Mouse (Mus musculus) limb, embryonic 12.5 days (tissue): Measurements from ENCODE around the gene Cfap100. TPM values are rescaled to one million over a fixed set of nuclear protein-coding genes. Genes with fewer than 3 reads are reported as not detected.

ENCODE experiments used
- ATAC-seq: fragments of 200-750 bp; cut with Nextera tagmentation; 2 replicates; pipeline ENCODE4 v1.8.0; 2017; ENCODE audit warnings: low read depth, moderate TSS enrichment; ENCODE audit not compliant: insufficient number of reproducible peaks, insufficient read depth, low FRiP score, low TSS enrichment
- H3K27ac ChIP-seq: fragments of 300-500 bp; sonication (generic); 2 replicates; pipeline ENCODE4 v1.5.1; 2016; ENCODE audit warnings: mild to moderate bottlenecking, moderate library complexity
- H3K27me3 ChIP-seq: fragments of 300-500 bp; sonication (generic); 2 replicates; pipeline ENCODE4 v1.6.1; 2016; ENCODE audit warnings: mild to moderate bottlenecking, moderate library complexity
- H3K36me3 ChIP-seq: fragments of 300-500 bp; sonication (generic); 2 replicates; pipeline ENCODE4 v1.6.1; 2016; ENCODE audit warnings: mild to moderate bottlenecking, moderate library complexity
- H3K4me1 ChIP-seq: fragments of 300-500 bp; sonication (generic); replicated peaks from 2 replicates; pipeline ENCODE4 v1.6.1; 2016
- H3K4me2 ChIP-seq: fragments of 300-500 bp; sonication (generic); 2 replicates; pipeline ENCODE4 v1.6.1; 2016; ENCODE audit warnings: mild to moderate bottlenecking, moderate library complexity
- H3K4me3 ChIP-seq: fragments of 300-500 bp; sonication (generic); replicated peaks from 2 replicates; pipeline ENCODE4 v1.5.1; 2016; ENCODE audit warnings: mild to moderate bottlenecking
- H3K9ac ChIP-seq: fragments of 300-500 bp; sonication (generic); replicated peaks from 2 replicates; pipeline ENCODE4 v1.6.1; 2016; ENCODE audit warnings: mild to moderate bottlenecking, moderate library complexity
- H3K9me3 ChIP-seq: fragments of 300-500 bp; sonication (generic); 2 replicates; pipeline ENCODE4 v1.6.1; 2016; ENCODE audit warnings: mild to moderate bottlenecking, moderate library complexity
- WGBS: fragments of 180-500 bp; shearing (Covaris S2); methylation state at CpG from one replicate; pipeline ENCODE4 v1.1.7; 2016; 5-methylcytosine and 5-hydroxymethylcytosine counted together
- polyA plus RNA-seq: library from polyadenylated mRNA; unstranded; fragments of >200 nt; fragmentation: Nextera tagmentation; extraction: Ambion mirVana; gene quantifications from 2 replicates; pipeline ENCODE4 v1.2.1, GENCODE M21; 2016

The Cfap100 gene
- 0.18 and 0.50 TPM in 2 replicates for polyA plus RNA-seq

DNA sequence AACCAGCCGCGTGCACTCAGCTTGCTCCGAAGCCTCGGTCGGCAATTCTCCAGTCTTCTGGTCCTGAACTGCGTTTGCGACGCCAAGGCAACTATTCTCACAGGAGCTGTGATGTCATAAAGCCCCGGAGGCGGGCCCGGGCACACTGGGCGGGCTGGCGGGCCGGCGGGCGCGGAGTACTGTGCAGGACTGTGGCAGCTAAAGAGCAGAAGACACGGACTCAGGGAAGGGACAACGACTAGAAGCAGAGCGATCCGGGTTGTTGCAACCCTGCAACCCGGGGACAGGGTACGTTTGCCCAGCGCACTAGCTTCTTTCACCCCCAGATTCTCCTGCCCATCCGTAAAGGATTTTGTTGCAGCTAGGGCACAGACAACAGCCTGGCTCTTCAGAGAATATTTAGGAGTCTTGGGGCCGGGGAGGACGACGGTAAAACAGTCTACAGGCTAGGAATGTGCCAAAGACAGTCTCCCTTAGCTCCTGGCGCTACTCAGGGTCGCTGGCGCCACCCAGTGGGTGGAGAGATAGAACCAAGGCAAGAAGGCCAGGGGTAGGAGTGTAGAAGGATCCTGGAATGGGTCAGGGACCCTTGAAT is at the start of gene Cfap100:
Gene Cfap100, minus strand, starts transcription at position 418 of the 595 bp plus-strand sequence.
- Histone ChIP-seq H3K9ac (peak within 1 kb of the TSS; percentile 58), H3K36me3 (no peaks in the 10 kb centered on the region)
- under 1% methylated on average over 31 of the region's 31 CpGs for WGBS

DNA sequence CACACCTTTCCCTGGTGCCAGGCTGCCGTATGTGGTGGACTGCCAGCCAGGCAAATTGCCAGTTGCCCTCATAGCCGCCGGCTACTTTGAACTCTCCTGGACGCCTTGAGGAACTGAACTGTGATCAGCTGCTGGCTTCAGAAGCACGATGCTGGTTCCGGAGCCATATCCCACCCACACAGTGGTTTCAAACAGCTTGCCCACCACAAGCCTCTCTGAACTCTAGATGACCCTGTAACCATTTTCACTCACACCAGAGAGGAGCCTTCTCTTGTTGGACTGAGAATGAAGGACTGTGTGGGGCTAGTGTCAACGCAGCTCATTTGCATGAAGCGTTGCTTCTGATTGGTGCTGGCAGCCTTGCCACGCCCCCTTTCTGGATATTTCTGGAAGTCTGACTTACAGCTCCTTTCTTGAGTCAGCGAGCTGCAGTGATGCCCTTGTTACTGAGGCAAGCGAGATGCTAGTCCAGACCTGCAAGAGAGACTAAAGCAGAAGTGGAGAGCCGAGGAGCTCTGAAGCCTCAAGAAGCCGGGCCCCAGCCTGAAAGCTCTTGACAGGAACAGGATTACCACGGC is 48.4 kb upstream of the Cfap100 start:
- ATAC-seq, result no peak
- WGBS, result 63% methylated on average over 14 of the region's 14 CpGs
- Histone ChIP-seq H3K4me3 (no peak overlapping the region), H3K27ac (no peak overlapping the region), H3K36me3 (no peaks in the 10 kb centered on the region), H3K4me2 (no peak overlapping the region), H3K4me1 (peaks cover 12% of the 10 kb centered on the region), H3K9ac (no peak overlapping the region), H3K27me3 (no peaks in the 10 kb centered on the region), H3K9me3 (no peaks in the 10 kb centered on the region)

More for the DNA sequence above, at the start of gene Cfap100:
- Histone ChIP-seq H3K27me3 (peaks cover 19% of the 10 kb centered on the region), H3K4me3 (peak within 1 kb of the TSS; percentile 43), H3K9me3 (no peaks in the 10 kb centered on the region), H3K4me1 (peaks cover 12% of the 10 kb centered on the region), H3K27ac (no peak within 1 kb of the TSS), H3K4me2 (peak within 1 kb of the TSS; percentile 91)
- ATAC-seq, result peak; percentile 73; the same call in 1 of the 2 replicates

DNA sequence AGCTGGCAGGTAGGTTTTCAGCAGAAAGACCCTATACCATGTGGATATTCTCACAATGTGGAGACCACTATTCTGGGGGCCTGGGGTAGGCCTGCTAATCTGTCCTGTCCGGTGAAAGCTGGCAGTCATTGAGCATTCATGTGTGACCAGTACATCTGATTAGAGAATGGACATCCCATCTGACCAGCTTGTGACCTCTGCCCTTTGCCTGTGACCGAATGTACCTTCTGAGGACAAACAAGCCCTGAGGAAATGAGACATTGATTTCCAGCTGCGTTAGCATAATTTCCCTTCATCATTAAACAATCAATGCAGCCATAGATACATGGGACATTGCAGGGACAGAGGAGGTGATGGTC is 47.2 kb upstream of the Cfap100 start:
- Histone ChIP-seq H3K4me2 (no peak overlapping the region), H3K9ac (no peak overlapping the region), H3K36me3 (no peaks in the 10 kb centered on the region), H3K4me3 (no peak overlapping the region), H3K9me3 (no peaks in the 10 kb centered on the region), H3K27ac (no peak overlapping the region), H3K4me1 (peaks cover 17% of the 10 kb centered on the region), H3K27me3 (no peaks in the 10 kb centered on the region)
- WGBS, result 86% methylated on average over 3 of the region's 3 CpGs
- no peak for ATAC-seq

DNA sequence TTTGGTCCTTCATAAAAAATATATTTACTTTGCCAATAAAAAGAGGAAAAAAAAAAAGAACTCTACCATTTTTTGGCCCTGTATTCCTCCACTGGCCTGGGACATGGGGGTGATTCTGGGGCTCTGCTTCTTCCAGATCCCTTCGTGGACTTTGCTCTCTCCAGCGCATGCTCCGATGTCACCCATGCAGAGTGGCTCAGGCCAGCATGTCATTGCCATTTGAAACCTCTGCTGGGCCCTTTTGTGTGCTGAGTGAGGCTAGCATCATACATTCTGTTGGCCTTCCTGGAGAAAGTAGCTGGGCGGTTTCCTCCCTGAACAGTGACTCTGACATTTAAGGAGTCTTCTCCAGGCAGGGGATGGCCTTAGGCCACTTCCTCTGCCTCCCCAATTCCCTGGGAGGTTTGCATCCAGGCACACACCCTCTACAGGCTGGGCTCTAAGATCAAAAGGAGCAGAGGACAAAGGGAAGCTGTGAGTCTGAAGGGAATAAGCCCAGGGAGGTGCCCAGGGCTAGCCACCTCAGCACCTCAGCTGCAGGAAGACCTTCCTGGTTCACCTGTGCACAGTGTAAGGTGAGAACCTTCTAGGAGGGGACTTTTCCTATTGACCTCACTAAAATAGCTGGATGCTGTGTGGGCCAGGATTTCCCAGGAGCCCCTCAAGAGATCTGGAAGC is 46.7 kb upstream of the Cfap100 start:
- H3K4me1 ChIP-seq, result peaks cover 21% of the 10 kb centered on the region
- no peaks in the 10 kb centered on the region for H3K36me3 ChIP-seq
- no peak overlapping the region for H3K4me3 ChIP-seq
- no peak overlapping the region for H3K9ac ChIP-seq
- no peak for ATAC-seq
- 82% methylated on average over 4 of the region's 4 CpGs for WGBS
- no peaks in the 10 kb centered on the region for H3K27me3 ChIP-seq
- H3K27ac ChIP-seq, result no peak overlapping the region
- H3K9me3 ChIP-seq, result no peaks in the 10 kb centered on the region
- no peak overlapping the region for H3K4me2 ChIP-seq

DNA sequence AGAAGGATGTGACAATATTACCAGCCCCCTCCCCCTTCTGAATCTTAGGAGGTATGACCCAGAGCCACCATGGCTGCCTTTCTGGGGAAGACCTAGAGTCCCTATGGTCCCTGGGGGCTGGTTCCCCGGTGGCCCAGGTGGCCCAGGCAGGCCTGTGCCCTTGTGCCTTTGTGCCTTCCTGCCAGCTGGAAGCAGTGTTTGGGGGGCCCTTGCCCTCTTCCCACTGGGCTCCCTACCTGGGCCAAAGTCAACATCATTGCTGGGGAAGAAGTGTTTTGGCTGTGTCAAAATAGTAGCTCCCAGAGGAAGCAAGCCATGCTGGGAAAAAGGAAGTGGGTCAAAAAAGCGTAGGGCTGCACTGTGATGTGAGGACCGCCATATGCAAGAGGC is 45.8 kb upstream of the Cfap100 start:
- Histone ChIP-seq H3K4me3 (no peak overlapping the region), H3K4me2 (no peak overlapping the region), H3K36me3 (no peaks in the 10 kb centered on the region), H3K9ac (no peak overlapping the region), H3K27ac (no peak overlapping the region), H3K27me3 (no peaks in the 10 kb centered on the region), H3K4me1 (peaks cover 21% of the 10 kb centered on the region), H3K9me3 (no peaks in the 10 kb centered on the region)
- no peak for ATAC-seq
- WGBS, result 93% methylated on average over 3 of the region's 3 CpGs

DNA sequence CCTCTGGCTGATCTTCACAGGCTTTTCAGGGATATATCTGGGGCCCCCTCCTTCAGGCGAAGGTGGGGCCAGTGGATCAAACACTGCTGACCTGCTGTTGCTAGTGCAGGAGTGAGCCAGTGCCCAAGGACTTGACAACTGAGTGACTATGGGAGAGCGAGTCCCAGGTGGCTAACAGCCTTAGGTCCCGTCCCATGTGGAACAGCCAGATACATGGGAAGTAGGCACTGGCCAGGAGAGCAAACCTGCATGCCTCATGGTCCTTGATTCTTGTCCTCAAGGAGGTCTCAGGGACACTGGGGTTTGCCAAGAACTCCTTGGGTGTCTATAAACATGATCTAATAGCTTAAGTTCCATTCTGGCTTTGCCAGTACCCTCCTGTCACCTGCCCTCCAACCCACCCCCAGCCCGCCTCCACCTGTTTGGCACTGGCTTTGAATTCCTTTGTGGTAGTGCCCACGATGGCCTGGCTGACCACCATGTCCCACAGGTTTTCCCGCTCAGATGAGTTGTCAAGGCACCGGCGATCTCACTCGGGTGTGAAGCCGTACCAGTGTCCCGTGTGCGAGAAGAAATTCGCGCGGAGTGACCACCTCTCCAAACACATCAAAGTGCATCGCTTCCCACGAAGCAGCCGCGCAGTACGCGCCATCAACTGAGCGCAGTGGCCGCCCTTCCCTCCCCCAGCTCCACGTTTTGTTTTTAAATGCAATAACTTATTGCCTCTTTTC is 45.2 kb upstream of the Cfap100 start:
- no peak overlapping the region for H3K4me3 ChIP-seq
- ATAC-seq, result no peak
- H3K36me3 ChIP-seq, result no peaks in the 10 kb centered on the region
- WGBS, result 92% methylated on average over 24 of the region's 24 CpGs
- H3K27ac ChIP-seq, result no peak overlapping the region
- H3K27me3 ChIP-seq, result no peaks in the 10 kb centered on the region
- H3K9ac ChIP-seq, result no peak overlapping the region
- peaks cover 21% of the 10 kb centered on the region for H3K4me1 ChIP-seq
- no peak overlapping the region for H3K4me2 ChIP-seq
- no peaks in the 10 kb centered on the region for H3K9me3 ChIP-seq

DNA sequence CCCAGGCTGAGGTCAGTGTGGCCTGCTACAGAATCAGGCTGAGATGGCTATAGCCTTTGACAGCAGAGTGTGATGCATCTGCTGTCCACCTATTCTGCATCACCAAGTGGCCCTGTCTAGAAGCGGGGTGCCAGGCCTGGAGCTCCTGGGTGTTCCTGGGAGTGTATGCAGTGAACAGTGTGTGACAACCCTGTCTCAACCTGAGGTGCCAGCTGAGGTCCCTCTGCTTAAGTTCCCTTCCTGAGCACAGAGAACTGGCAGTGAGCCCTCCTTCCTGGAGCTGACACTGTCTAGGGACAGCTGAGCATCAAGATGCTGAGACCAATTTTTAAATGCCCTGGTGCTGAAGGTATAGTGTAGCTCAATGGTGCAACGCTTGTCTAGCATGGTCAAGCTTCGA is 44.1 kb upstream of the Cfap100 start:
- H3K9ac ChIP-seq, result no peak overlapping the region
- H3K4me1 ChIP-seq, result peaks cover 21% of the 10 kb centered on the region
- ATAC-seq, result no peak
- no peaks in the 10 kb centered on the region for H3K9me3 ChIP-seq
- H3K27me3 ChIP-seq, result no peaks in the 10 kb centered on the region
- H3K4me3 ChIP-seq, result no peak overlapping the region
- no peaks in the 10 kb centered on the region for H3K36me3 ChIP-seq
- no peak overlapping the region for H3K4me2 ChIP-seq
- 90% methylated on average over 3 of the region's 3 CpGs for WGBS
- no peak overlapping the region for H3K27ac ChIP-seq

DNA sequence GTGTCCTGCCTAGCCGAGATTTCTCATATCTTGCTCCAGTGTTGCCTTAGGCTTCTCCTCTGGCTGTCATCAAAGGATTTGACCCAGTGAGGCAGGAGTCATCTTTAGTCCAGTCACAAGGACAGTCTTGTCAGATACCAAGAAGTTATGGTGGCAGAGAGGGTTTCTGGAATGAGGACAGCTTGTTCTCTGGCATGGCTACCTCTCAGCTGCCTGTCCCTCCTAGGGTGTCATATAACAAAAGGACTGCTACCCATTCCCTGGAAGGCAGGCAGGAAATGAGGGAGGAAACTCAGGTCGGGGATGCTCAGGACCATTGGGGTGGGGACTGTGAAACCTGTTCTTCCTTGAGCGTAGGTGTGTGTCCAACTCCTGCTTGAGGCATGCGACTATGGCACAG is 43.5 kb upstream of the Cfap100 start:
- Histone ChIP-seq H3K9me3 (no peaks in the 10 kb centered on the region), H3K27ac (no peak overlapping the region), H3K27me3 (no peaks in the 10 kb centered on the region), H3K36me3 (no peaks in the 10 kb centered on the region), H3K4me2 (no peak overlapping the region), H3K9ac (no peak overlapping the region), H3K4me3 (no peak overlapping the region), H3K4me1 (peaks cover 17% of the 10 kb centered on the region)
- WGBS, result 60% methylated on average over 4 of the region's 4 CpGs
- no peak for ATAC-seq

DNA sequence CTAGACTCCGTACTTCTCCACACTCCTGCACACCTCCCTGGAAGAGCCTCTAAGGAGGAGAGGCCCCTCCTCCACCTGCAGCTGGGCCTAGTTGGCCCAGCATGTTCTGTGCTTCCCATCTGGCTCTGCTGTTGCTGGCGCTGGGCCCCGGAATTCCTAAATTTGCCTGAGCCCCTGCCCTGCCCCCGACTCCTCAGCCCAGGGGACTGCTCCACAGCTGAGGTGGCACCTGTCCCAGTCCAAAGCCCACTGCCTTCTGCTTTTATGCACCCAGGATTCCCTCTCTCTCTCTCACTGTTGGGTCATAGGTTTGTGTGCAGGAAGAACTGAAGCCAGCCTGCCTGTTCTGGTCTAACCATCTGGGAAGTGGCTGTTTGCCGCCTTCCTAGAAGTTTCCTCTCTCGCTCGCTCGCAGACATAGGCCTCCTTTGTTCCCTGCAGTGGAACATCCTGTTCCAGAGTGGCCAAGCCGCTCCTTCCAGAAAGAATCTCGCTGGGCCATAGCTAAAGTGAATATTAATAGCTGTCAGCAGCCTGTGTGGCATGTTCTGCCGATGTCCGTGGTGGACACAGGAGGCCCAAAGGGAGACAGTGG is 42.4 kb upstream of the Cfap100 start:
- Histone ChIP-seq H3K4me1 (peaks cover 14% of the 10 kb centered on the region; the same call in 1 of the 2 replicates), H3K9ac (no peak overlapping the region), H3K4me2 (no peak overlapping the region), H3K9me3 (no peaks in the 10 kb centered on the region), H3K4me3 (no peak overlapping the region), H3K27me3 (no peaks in the 10 kb centered on the region), H3K27ac (peak overlapping the region; percentile 57), H3K36me3 (no peaks in the 10 kb centered on the region)
- WGBS, result 52% methylated on average over 12 of the region's 12 CpGs
- ATAC-seq, result no peak

DNA sequence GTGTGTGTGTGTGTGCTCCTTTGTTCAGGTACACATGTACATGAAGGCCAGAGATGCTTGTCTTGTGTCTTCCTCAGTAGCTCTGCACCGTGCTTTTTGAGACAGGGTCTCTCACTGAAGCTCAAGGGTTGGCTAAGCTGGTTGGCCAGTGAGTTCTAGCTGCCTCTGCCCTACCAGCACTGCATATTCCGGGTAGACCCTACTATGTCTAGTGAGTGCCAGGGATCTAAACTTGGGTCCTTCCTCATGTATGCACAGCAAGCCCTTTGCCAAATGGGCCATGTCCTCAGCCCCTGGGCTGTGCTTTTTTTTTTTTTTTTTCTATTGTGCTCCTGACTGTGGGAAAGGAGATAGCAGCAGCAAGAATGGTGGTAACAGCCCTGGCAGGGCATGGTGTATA is 41.7 kb upstream of the Cfap100 start:
- Histone ChIP-seq H3K27me3 (no peaks in the 10 kb centered on the region), H3K27ac (no peak overlapping the region), H3K4me3 (no peak overlapping the region), H3K9me3 (no peaks in the 10 kb centered on the region), H3K36me3 (no peaks in the 10 kb centered on the region), H3K4me1 (peaks cover 14% of the 10 kb centered on the region; the same call in 1 of the 2 replicates), H3K4me2 (no peak overlapping the region), H3K9ac (no peak overlapping the region)
- ATAC-seq, result no peak
- 94% methylated on average over 2 of the region's 2 CpGs for WGBS

DNA sequence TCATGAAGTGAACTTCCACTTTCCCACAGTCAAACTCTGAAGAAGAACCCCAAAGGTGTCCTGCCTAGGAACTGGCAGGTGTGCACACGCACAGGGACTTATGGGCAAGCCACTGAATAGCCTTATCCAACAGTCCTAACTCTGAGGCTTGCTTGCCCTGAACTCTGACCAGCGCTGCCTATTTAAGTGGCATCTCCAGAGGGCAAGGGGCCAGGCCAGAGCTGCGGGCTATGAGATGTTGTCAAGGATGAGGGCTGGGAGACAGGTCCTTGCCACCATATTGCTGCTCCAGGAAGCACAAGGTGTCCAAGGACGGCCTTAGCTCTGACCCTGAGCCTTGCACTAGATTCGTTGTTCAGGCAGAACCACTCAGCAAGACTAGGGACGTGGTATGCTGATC is 40.4 kb upstream of the Cfap100 start:
- no peak overlapping the region for H3K4me3 ChIP-seq
- H3K9ac ChIP-seq, result no peak overlapping the region
- H3K9me3 ChIP-seq, result no peaks in the 10 kb centered on the region
- H3K36me3 ChIP-seq, result no peaks in the 10 kb centered on the region
- H3K4me1 ChIP-seq, result peaks cover 14% of the 10 kb centered on the region; the same call in 1 of the 2 replicates
- 92% methylated on average over 6 of the region's 6 CpGs for WGBS
- H3K27ac ChIP-seq, result no peak overlapping the region
- H3K4me2 ChIP-seq, result no peak overlapping the region
- H3K27me3 ChIP-seq, result 0 out of 2 replicates have a peak, but pooled peaks cover 6% of the 10 kb centered on the region
- ATAC-seq, result no peak
